Mouse (Mus musculus) neural tube, embryonic 11.5 days (tissue): ENCODE results near the gene Ap1g1. TPM values are rescaled to one million over a fixed set of nuclear protein-coding genes. Genes with fewer than 3 reads are reported as not detected.
"Not testable (repeated sequence)": the region's sequence is repeated elsewhere in the genome, so short reads cannot be mapped to it uniquely, and the experiment has no call there.

Source experiments
- ATAC-seq: fragments of 200-750 bp; cut with Nextera tagmentation; 2 replicates; pipeline ENCODE4 v1.8.0; 2017; ENCODE audit warnings: moderate number of reproducible peaks, mild to moderate bottlenecking, moderate TSS enrichment, moderate library complexity; ENCODE audit not compliant: insufficient read depth, low FRiP score, low TSS enrichment
- DNase-seq: peaks from one replicate; pipeline ENCODE4 v3.0.0-alpha.2; 2015; ENCODE audit warnings: low spot score
- H3K27ac ChIP-seq: fragments of 300-500 bp; sonication (generic); 2 replicates; pipeline ENCODE4 v1.5.1; 2014; ENCODE audit warnings: low read depth, mild to moderate bottlenecking, low read length
- H3K27me3 ChIP-seq: fragments of 300-500 bp; sonication (generic); 2 replicates; pipeline ENCODE4 v1.6.1; 2014; ENCODE audit warnings: mild to moderate bottlenecking, low read length, mixed read lengths; ENCODE audit not compliant: control insufficient read depth, insufficient read depth
- H3K36me3 ChIP-seq: fragments of 300-500 bp; sonication (generic); 2 replicates; pipeline ENCODE4 v1.6.1; 2014; ENCODE audit warnings: mild to moderate bottlenecking, low read length, moderate library complexity, mixed read lengths; ENCODE audit not compliant: control insufficient read depth, insufficient read depth
- H3K4me1 ChIP-seq: fragments of 300-500 bp; sonication (generic); 2 replicates; pipeline ENCODE4 v1.6.1; 2014; ENCODE audit warnings: low read length, mixed read lengths; ENCODE audit not compliant: control insufficient read depth, insufficient read depth
- H3K4me2 ChIP-seq: fragments of 300-500 bp; sonication (generic); 2 replicates; pipeline ENCODE4 v1.6.1; 2014; ENCODE audit warnings: low read depth, mild to moderate bottlenecking, moderate library complexity
- H3K4me3 ChIP-seq: fragments of 300-500 bp; sonication (generic); 2 replicates; pipeline ENCODE4 v1.5.1; 2014; ENCODE audit warnings: low read depth, low read length
- H3K9ac ChIP-seq: fragments of 300-500 bp; sonication (generic); 2 replicates; pipeline ENCODE4 v1.6.1; 2014; ENCODE audit warnings: mild to moderate bottlenecking, low read length
- H3K9me3 ChIP-seq: fragments of 300-500 bp; sonication (generic); 2 replicates; pipeline ENCODE4 v1.6.1; 2016; ENCODE audit warnings: low read length; ENCODE audit not compliant: control insufficient read depth
- WGBS: fragments of 180-500 bp; shearing (Covaris S2); extraction: QIAGEN DNeasy Blood & Tissue Kit; methylation state at CpG from one replicate; pipeline ENCODE4 v1.1.7; 2014; 5-methylcytosine and 5-hydroxymethylcytosine counted together
- polyA plus RNA-seq: library from polyadenylated mRNA; unstranded; fragments of >200 nt; fragmentation: Nextera tagmentation; extraction: Ambion mirVana; gene quantifications from 2 replicates; pipeline ENCODE4 v1.2.1, GENCODE M21; 2014

Ap1g1 gene
- polyA plus RNA-seq, 1 experiment from 2014 or later = 52.1 TPM

GRCm38 (mm10) chr8:109864798-109865197 is 86.4 kb downstream of the Ap1g1 start:
- Histone ChIP-seq H3K9me3 (no peaks in the 10 kb centered on the region), H3K27me3 (no peaks in the 10 kb centered on the region), H3K4me3 (no peak overlapping the region), H3K4me2 (no peak overlapping the region), H3K36me3 (peaks cover 8% of the 10 kb centered on the region; the same call in 1 of the 2 replicates), H3K9ac (no peak overlapping the region), H3K4me1 (no peaks in the 10 kb centered on the region), H3K27ac (no peak overlapping the region)
- ATAC-seq (no peak), DNase-seq (no peak)
- 88% methylated on average over 2 of the region's 2 CpGs for WGBS

- no peak for DNase-seq
- 90% methylated on average over 4 of the region's 4 CpGs for WGBS
- no peak for ATAC-seq
Observed at GRCm38 (mm10) chr8:109865536-109865935, 87.2 kb downstream of the Ap1g1 start.

GRCm38 (mm10) chr8:109866690-109867089 is 88.3 kb downstream of the Ap1g1 start:
- DNase-seq = no peak
- Histone ChIP-seq H3K27me3 (no peaks in the 10 kb centered on the region), H3K27ac (no peak overlapping the region), H3K4me3 (no peak overlapping the region), H3K36me3 (peaks cover 2% of the 10 kb centered on the region; the same call in 1 of the 2 replicates), H3K4me1 (no peaks in the 10 kb centered on the region), H3K9me3 (no peaks in the 10 kb centered on the region), H3K4me2 (no peak overlapping the region), H3K9ac (no peak overlapping the region)
- 95% methylated on average over 5 of the region's 5 CpGs for WGBS
- ATAC-seq = no peak

More at GRCm38 (mm10) chr8:109865536-109865935, 87.2 kb downstream of the Ap1g1 start:
- no peak overlapping the region for H3K9ac ChIP-seq
- H3K4me3 ChIP-seq = no peak overlapping the region
- H3K36me3 ChIP-seq = peaks cover 2% of the 10 kb centered on the region; the same call in 1 of the 2 replicates
- H3K9me3 ChIP-seq = no peaks in the 10 kb centered on the region
- no peak overlapping the region for H3K27ac ChIP-seq
- no peaks in the 10 kb centered on the region for H3K27me3 ChIP-seq
- H3K4me2 ChIP-seq = no peak overlapping the region
- no peaks in the 10 kb centered on the region for H3K4me1 ChIP-seq

- H3K4me1 ChIP-seq = no peaks in the 10 kb centered on the region
- no peaks in the 10 kb centered on the region for H3K9me3 ChIP-seq
- H3K36me3 ChIP-seq = no peaks in the 10 kb centered on the region
- H3K27me3 ChIP-seq = no peaks in the 10 kb centered on the region
- WGBS = 1% methylated on average over 38 of the region's 42 CpGs
- peak; percentile 95 for ATAC-seq
- peak within 1 kb of the TSS; percentile 83 for H3K27ac ChIP-seq
- peak; percentile 95 for DNase-seq
- peak within 1 kb of the TSS; percentile 95 for H3K4me3 ChIP-seq
- peak within 1 kb of the TSS; percentile 94 for H3K4me2 ChIP-seq
- H3K9ac ChIP-seq = peak within 1 kb of the TSS; percentile 94
Observed at GRCm38 (mm10) chr8:109868003-109868679, 89.8 kb downstream of the Ap1g1 start, which contains the start of gene Phlpp2. Gene Phlpp2 (plus strand): TSS chr8:109868542.

- Histone ChIP-seq H3K27me3 (no peaks in the 10 kb centered on the region), H3K4me1 (no peaks in the 10 kb centered on the region), H3K27ac (peak overlapping the region; percentile 83), H3K4me3 (peak overlapping the region; percentile 95), H3K9me3 (no peaks in the 10 kb centered on the region), H3K4me2 (peak overlapping the region; percentile 94), H3K9ac (peak overlapping the region; percentile 94), H3K36me3 (no peaks in the 10 kb centered on the region)
- under 1% methylated on average over 49 of the region's 78 CpGs for whole genome bisulfite sequencing
- DNase-seq = peak; percentile 71
- ATAC-seq = peak; percentile 84
Observed at GRCm38 (mm10) chr8:109868680-109869361, 90.5 kb downstream of the Ap1g1 start.

- Histone ChIP-seq H3K27ac (no peak overlapping the region), H3K27me3 (no peaks in the 10 kb centered on the region), H3K4me1 (no peaks in the 10 kb centered on the region), H3K4me2 (no peak overlapping the region), H3K9ac (no peak overlapping the region), H3K4me3 (no peak overlapping the region), H3K9me3 (no peaks in the 10 kb centered on the region), H3K36me3 (no peaks in the 10 kb centered on the region)
- no peak for DNase-seq
- WGBS = 82% methylated on average over 1 of the region's 1 CpGs
- no peak for ATAC-seq
Observed at GRCm38 (mm10) chr8:109871056-109871455, 92.7 kb downstream of the Ap1g1 start.

GRCm38 (mm10) chr8:109873800-109874199 is 95.4 kb downstream of the Ap1g1 start:
- H3K4me3 ChIP-seq, H3K27ac ChIP-seq, H3K4me2 ChIP-seq, H3K4me1 ChIP-seq, DNase-seq, H3K9me3 ChIP-seq, H3K36me3 ChIP-seq, H3K27me3 ChIP-seq, ATAC-seq, H3K9ac ChIP-seq: not testable (repeated sequence)
- WGBS = 95% methylated on average over 3 of the region's 3 CpGs

GRCm38 (mm10) chr8:109880012-109880662 is 101.8 kb downstream of the Ap1g1 start:
- no peaks in the 10 kb centered on the region for H3K27me3 ChIP-seq
- no peaks in the 10 kb centered on the region; the same call in 1 of the 2 replicates for H3K36me3 ChIP-seq
- no peak overlapping the region for H3K27ac ChIP-seq
- no peak overlapping the region for H3K4me3 ChIP-seq
- 95% methylated on average over 5 of the region's 5 CpGs for WGBS
- no peak overlapping the region for H3K4me2 ChIP-seq
- H3K9ac ChIP-seq = no peak overlapping the region
- no peak for ATAC-seq
- no peaks in the 10 kb centered on the region for H3K4me1 ChIP-seq
- H3K9me3 ChIP-seq = no peaks in the 10 kb centered on the region
- DNase-seq = no peak
